Mouse (Mus musculus): ENCODE measurements around the gene Fyn.

DNA sequence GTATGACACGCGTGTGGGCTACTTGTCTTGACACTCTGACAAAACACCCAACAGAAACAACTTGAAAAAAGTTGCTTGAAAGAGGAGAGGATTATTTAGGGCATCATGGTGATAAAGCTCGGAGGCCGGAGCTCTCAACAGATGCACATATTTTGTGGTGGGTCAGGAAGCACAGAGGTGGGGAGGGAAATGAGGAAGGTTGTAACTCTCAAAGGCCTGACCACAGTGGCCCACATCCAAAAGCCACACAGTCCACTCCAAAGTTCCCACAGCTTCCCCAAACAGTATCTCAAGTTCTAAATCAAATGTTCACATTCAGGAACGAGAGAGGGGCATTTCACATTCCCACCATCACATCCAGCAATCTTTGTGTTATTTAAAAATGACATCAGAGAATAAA is 232.4 kb downstream of the Fyn start:
- TF ChIP-seq CTCF (conservative IDR thresholded peaks at IDR 0.05 in 1 of 2, IDR thresholded peaks at IDR 0.05 in 1 of 2; ENCODE audit: low read depth in 2 of 2, low read length in 2 of 2), result no peak
- no peak for TF ChIP-seq POLR2A (IDR thresholded peaks at IDR 0.05; ENCODE audit: low read depth, low read length)
- no peak for TF ChIP-seq ZC3H11A (IDR thresholded peaks at IDR 0.05; ENCODE audit: low read depth, low read length)
